Mouse (Mus musculus) cortical plate, adult 2 months (tissue): Measurements from ENCODE around the gene Hoxb1.

ENCODE experiments used
- CTCF ChIP-seq: fragments of 200-500 bp; IDR thresholded peaks from 2 replicates; pipeline ENCODE4 v1.5.1; 2011; ENCODE audit warnings: mild to moderate bottlenecking, control low read depth, low read length; ENCODE audit not compliant: insufficient read depth; ENCODE audit errors: extremely low read depth
- POLR2A ChIP-seq: fragments of 200-500 bp; IDR thresholded peaks from 2 replicates; pipeline ENCODE4 v1.6.1; 2011; ENCODE audit warnings: mild to moderate bottlenecking, low read length, control low read depth; ENCODE audit not compliant: insufficient read depth; ENCODE audit errors: extremely low read depth

DNA sequence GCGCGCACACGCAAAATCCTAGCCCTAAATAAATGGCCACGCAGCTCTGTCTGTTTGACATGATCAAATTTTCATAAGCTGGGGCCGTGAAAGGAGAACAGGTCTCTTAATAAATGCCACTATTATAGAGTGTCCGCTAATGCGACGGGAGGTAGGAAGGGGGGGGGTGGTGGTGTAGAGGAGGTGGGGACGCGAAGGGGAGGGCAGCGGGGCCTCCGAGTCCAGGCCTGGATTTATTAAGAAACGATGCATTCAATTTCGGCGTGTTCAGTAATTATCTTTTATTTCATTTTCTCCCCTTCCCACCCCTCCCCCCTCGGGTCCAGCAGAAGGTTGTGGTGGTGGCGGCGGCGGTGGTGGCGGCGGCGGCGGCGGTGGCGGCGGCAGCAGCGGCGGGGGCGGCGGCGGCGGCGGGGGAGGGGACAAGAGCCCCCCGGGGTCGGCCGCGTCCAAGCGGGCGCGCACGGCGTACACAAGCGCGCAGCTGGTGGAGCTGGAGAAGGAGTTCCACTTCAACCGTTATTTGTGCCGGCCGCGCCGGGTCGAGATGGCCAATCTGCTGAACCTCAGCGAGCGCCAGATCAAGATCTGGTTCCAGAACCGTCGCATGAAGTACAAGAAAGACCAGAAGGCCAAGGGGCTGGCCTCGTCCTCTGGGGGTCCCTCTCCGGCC lies 20.2 kb upstream of the Hoxb1 start:
- TF ChIP-seq CTCF, result no peak
- no peak for TF ChIP-seq POLR2A
